Mouse (Mus musculus): ENCODE results near the gene Csk.

- TF ChIP-seq EP300 (IDR thresholded peaks at IDR 0.05; ENCODE audit: low read depth) (no peak), CTCF (IDR thresholded peaks at IDR 0.05; ENCODE audit: low read depth) (no peak)
Measured at GRCm38 (mm10) chr9:57650130-57650785, 3.2 kb downstream of the Csk start.
